Mouse (Mus musculus) lung, adult 2 months (tissue): ENCODE data around the gene Kif5a.

Experiments
- CTCF ChIP-seq: fragments of 200-500 bp; IDR thresholded peaks from 2 replicates; pipeline ENCODE4 v1.5.1; 2011; ENCODE audit warnings: mild to moderate bottlenecking, low read length, control low read depth; ENCODE audit not compliant: insufficient read depth
- POLR2A ChIP-seq: fragments of 200-500 bp; IDR thresholded peaks from 2 replicates; pipeline ENCODE4 v1.6.1; 2011; ENCODE audit warnings: low read depth, mild to moderate bottlenecking, control low read depth, low read length, borderline replicate concordance; ENCODE audit errors: extremely low read depth

DNA sequence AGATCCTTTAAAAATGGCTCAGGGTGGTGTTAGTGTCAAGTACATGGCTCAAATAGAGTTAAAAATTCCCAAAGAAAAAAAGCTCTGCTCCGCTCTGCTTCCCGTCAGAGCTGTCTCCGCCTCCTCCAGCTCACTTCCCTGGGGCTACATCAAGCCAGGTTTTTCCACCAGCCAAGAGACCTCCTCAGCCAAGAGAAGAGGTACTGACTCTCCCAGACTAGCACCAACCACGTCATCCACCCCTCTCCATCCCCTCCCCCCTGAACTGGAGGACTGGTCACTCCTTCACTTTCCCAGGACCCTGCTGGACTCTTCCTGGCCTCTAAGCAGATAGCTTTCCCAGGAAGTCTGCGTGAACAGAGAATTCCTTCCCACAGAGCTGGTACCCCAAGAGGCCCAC lies 66.8 kb downstream of the Kif5a start:
- TF ChIP-seq POLR2A (no peak; the same call in 1 of the 2 replicates), CTCF (no peak)
